Mouse (Mus musculus): ENCODE data around the gene Gm15319. TPM values are rescaled to one million over a fixed set of nuclear protein-coding genes. Genes with fewer than 3 reads are reported as not detected.
"Not testable (repeated sequence)": the region's sequence is repeated elsewhere in the genome, so short reads cannot be mapped to it uniquely, and the experiment has no call there.

Gm15319 gene
- polyA plus RNA-seq (2014; fragmentation: Nextera tagmentation; extraction: Ambion mirVana), result 0.42 TPM in 1 of 2 replicates, not detected in the other

DNA sequence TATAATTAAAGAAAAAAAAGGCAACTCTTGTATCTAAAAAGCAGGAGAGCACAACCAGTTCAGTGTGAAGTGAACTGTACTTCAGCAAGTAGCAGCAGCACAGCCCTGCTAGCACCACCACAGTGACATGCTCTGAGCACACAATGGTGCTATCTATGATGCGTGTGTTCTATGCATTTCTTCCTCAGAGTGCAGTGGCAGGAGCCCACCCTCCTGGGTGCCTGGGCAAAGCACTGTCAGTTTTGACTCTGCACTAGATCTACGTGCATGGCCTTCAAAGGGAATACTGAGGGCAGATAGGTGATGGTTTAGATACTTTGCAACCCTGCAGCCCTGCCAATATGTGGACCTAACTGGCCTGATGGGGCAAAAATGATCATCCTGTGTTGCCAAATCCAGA is at the start of gene Gm15319:
Gene Gm15319 (minus strand): TSS at position 101 of the 400 bp plus-strand sequence.
- H3K4me3 ChIP-seq (ENCODE audit: control insufficient read depth in 1 of 2, insufficient read depth in 1 of 2, low read depth in 1 of 2, low read length in 2 of 2), result not testable (repeated sequence)
- no CpG with 5 or more reads among the region's 2 CpGs for WGBS

DNA sequence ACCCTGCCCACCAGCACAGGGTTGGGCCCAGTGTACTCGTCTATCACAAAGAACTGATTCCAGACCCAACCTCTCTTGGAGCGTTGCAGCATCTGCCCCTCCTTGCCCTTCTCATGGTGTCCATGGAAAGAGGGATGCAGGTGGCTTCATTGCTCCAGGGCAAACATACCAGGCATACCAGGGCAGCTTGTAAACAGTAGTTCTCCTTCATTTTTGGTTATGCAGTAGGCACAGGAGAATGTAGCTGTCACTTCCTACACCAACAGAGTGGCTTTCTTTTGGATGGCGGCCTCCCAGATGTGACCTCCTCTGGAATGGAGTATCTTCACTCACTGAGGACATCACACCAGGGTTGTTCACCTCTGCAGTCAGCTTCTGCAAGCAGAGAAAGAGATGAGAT is 47.3 kb upstream of the Gm15319 start:
- not testable (repeated sequence) for H3K27me3 ChIP-seq (ENCODE audit: control insufficient read depth, insufficient read depth, low read length); ATAC-seq (ENCODE audit: insufficient number of reproducible peaks, insufficient read depth, low FRiP score, low read depth); H3K36me3 ChIP-seq (ENCODE audit: control insufficient read depth, insufficient read depth, low read length); H3K9ac ChIP-seq (ENCODE audit: low read length); H3K27ac ChIP-seq (replicated peaks in 1 of 2; ENCODE audit: control insufficient read depth in 1 of 2, insufficient read depth in 1 of 2, low read depth in 2 of 2, low read length in 2 of 2); H3K9me3 ChIP-seq (ENCODE audit: control insufficient read depth, low read length); H3K4me3 ChIP-seq (ENCODE audit: control insufficient read depth in 1 of 2, insufficient read depth in 1 of 2, low read depth in 1 of 2, low read length in 2 of 2); H3K4me2 ChIP-seq (ENCODE audit: low read length); H3K4me1 ChIP-seq (ENCODE audit: control insufficient read depth in 2 of 2, insufficient read depth in 2 of 2, low read length in 2 of 2)
- no CpG with 5 or more reads among the region's 3 CpGs for WGBS

More for the DNA sequence above, at the start of gene Gm15319:
- not testable (repeated sequence) for H3K4me1 ChIP-seq (ENCODE audit: control insufficient read depth in 2 of 2, insufficient read depth in 2 of 2, low read length in 2 of 2); H3K27me3 ChIP-seq (ENCODE audit: control insufficient read depth, insufficient read depth, low read length); H3K27ac ChIP-seq (replicated peaks in 1 of 2; ENCODE audit: control insufficient read depth in 1 of 2, insufficient read depth in 1 of 2, low read depth in 2 of 2, low read length in 2 of 2); H3K9me3 ChIP-seq (ENCODE audit: control insufficient read depth, low read length); ATAC-seq (ENCODE audit: insufficient number of reproducible peaks, insufficient read depth, low FRiP score, low read depth); H3K4me2 ChIP-seq (ENCODE audit: low read length); H3K9ac ChIP-seq (ENCODE audit: low read length); H3K36me3 ChIP-seq (ENCODE audit: control insufficient read depth, insufficient read depth, low read length)

DNA sequence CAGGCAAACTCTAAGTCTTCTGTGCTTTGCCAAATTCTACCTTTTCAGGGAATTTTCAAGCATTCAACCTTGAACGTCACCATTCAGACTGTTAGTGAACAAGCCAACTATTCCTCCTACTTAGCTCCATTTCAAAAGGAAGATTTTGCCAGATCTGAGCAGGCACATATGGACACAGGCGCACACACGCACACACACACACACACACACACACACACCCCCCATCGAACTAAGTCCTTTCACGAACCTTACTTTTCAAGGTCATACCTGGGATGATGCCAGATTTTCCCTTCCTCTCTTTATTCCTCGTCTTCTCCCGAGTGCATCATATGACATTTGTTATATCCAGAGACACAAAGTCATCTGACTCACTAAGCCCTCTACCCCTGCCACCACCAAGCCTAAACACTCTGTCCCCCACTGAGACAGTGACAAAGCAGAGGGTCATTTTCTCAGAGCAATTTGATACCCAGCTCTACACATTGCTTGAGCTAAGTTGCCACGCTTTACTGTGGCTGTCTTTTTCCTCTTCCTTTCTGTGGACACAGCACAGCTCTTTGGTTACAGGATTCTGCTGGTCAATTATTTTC is 45.5 kb upstream of the Gm15319 start:
- 86% methylated on average over 7 of the region's 8 CpGs for WGBS
- not testable (repeated sequence) for H3K27me3 ChIP-seq (ENCODE audit: control insufficient read depth, insufficient read depth, low read length); H3K4me1 ChIP-seq (ENCODE audit: control insufficient read depth in 2 of 2, insufficient read depth in 2 of 2, low read length in 2 of 2); H3K36me3 ChIP-seq (ENCODE audit: control insufficient read depth, insufficient read depth, low read length); ATAC-seq (ENCODE audit: insufficient number of reproducible peaks, insufficient read depth, low FRiP score, low read depth); H3K27ac ChIP-seq (replicated peaks in 1 of 2; ENCODE audit: control insufficient read depth in 1 of 2, insufficient read depth in 1 of 2, low read depth in 2 of 2, low read length in 2 of 2); H3K9ac ChIP-seq (ENCODE audit: low read length); H3K4me3 ChIP-seq (ENCODE audit: control insufficient read depth in 1 of 2, insufficient read depth in 1 of 2, low read depth in 1 of 2, low read length in 2 of 2); H3K9me3 ChIP-seq (ENCODE audit: control insufficient read depth, low read length); H3K4me2 ChIP-seq (ENCODE audit: low read length)

DNA sequence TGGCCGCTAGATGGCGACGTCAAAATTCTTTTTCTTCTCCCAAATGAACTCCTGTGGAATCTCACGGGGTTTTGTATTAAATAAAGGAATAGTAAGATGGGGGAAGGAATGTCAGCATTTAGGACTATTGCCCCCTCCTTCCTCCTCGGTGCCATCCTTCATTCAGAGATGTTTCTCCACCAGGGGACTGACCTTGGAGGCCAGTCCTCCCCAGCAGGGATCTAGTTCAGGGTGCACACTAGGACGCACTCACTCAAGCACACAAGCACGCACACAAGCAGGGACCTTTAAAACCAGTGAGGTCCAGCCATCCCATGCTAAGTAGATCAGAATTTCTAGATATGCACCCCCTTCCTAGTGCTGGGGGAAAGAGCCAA is 26.3 kb upstream of the Gm15319 start:
- not testable (repeated sequence) for H3K9ac ChIP-seq (ENCODE audit: low read length); H3K4me1 ChIP-seq (ENCODE audit: control insufficient read depth in 2 of 2, insufficient read depth in 2 of 2, low read length in 2 of 2); H3K27me3 ChIP-seq (ENCODE audit: control insufficient read depth, insufficient read depth, low read length); H3K9me3 ChIP-seq (ENCODE audit: control insufficient read depth, low read length); H3K36me3 ChIP-seq (ENCODE audit: control insufficient read depth, insufficient read depth, low read length); ATAC-seq (ENCODE audit: insufficient number of reproducible peaks, insufficient read depth, low FRiP score, low read depth); H3K4me2 ChIP-seq (ENCODE audit: low read length); H3K4me3 ChIP-seq (ENCODE audit: control insufficient read depth in 1 of 2, insufficient read depth in 1 of 2, low read depth in 1 of 2, low read length in 2 of 2); H3K27ac ChIP-seq (replicated peaks in 1 of 2; ENCODE audit: control insufficient read depth in 1 of 2, insufficient read depth in 1 of 2, low read depth in 2 of 2, low read length in 2 of 2)
- WGBS, result 22% methylated on average over 2 of the region's 7 CpGs

DNA sequence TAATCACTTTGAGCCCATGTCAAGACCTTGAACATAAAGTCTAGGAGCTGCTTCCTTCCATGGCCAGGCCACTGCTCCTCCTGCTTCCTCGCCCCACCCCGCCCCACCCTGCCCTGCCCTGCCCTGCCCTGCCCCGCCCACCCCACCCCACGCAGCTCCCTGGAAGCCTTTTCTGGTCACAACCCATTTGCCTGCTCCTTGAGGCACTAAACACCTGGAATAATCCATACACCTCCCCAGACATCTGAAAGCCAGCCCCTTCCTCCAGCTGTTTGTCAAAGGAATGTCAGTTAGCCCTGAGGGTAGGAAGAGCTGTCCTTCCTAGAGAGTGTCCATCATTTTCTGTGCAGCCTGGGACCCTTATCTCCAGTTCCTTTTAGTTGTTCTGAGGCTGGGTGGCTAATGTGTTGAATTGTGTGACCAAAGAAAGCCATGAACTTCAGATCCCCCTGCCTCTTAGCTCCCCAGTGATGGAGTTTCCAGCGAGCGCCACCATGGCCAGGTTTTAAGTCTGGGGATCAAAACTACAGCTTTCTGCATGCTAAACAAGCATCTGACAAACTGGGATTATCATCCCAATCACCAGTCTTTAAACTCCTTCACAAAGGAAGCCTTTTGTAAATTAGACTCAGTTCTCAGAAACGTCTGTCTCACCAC is 25.8 kb upstream of the Gm15319 start:
- not testable (repeated sequence) for H3K9ac ChIP-seq (ENCODE audit: low read length); ATAC-seq (ENCODE audit: insufficient number of reproducible peaks, insufficient read depth, low FRiP score, low read depth); H3K4me3 ChIP-seq (ENCODE audit: control insufficient read depth in 1 of 2, insufficient read depth in 1 of 2, low read depth in 1 of 2, low read length in 2 of 2); H3K27ac ChIP-seq (replicated peaks in 1 of 2; ENCODE audit: control insufficient read depth in 1 of 2, insufficient read depth in 1 of 2, low read depth in 2 of 2, low read length in 2 of 2); H3K36me3 ChIP-seq (ENCODE audit: control insufficient read depth, insufficient read depth, low read length); H3K27me3 ChIP-seq (ENCODE audit: control insufficient read depth, insufficient read depth, low read length); H3K9me3 ChIP-seq (ENCODE audit: control insufficient read depth, low read length); H3K4me2 ChIP-seq (ENCODE audit: low read length); H3K4me1 ChIP-seq (ENCODE audit: control insufficient read depth in 2 of 2, insufficient read depth in 2 of 2, low read length in 2 of 2)
- WGBS, result no CpG with 5 or more reads among the region's 7 CpGs

DNA sequence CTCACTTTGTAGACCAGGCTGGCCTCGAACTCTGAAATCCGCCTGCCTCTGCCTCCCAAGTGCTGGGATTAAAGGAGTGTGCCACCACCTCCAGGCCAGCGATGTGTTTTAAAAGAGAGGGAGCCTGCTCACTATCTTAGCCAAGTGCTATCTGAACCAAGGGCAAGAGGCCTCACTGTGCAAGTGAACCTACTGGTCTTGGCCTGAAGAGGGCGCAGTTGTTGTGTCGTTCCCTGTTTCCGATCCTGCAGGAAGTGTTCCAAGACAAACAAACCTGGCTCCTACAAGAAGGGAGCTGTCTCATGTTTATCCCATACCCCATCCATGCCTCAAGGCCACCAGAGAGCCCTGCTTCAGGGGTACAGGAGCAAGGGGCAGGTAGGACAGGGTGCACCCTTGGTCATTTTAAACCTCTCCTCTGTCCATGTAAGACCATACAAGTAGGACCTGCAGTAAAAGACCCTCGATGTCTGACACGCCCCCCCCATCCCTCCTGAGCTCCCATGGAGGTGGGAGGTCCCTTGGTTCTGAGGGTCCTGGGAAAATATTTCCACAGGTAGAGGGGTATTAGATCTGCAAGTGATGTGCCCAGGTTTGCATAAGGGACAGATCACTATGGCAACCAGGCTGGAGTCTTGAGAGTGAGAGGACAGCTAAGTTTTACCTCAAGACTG is 24.2 kb upstream of the Gm15319 start:
- H3K4me3 ChIP-seq (ENCODE audit: control insufficient read depth in 1 of 2, insufficient read depth in 1 of 2, low read depth in 1 of 2, low read length in 2 of 2); H3K27me3 ChIP-seq (ENCODE audit: control insufficient read depth, insufficient read depth, low read length); H3K9me3 ChIP-seq (ENCODE audit: control insufficient read depth, low read length); H3K9ac ChIP-seq (ENCODE audit: low read length); H3K27ac ChIP-seq (replicated peaks in 1 of 2; ENCODE audit: control insufficient read depth in 1 of 2, insufficient read depth in 1 of 2, low read depth in 2 of 2, low read length in 2 of 2); ATAC-seq (ENCODE audit: insufficient number of reproducible peaks, insufficient read depth, low FRiP score, low read depth); H3K36me3 ChIP-seq (ENCODE audit: control insufficient read depth, insufficient read depth, low read length); H3K4me1 ChIP-seq (ENCODE audit: control insufficient read depth in 2 of 2, insufficient read depth in 2 of 2, low read length in 2 of 2); H3K4me2 ChIP-seq (ENCODE audit: low read length): not testable (repeated sequence)
- 74% methylated on average over 2 of the region's 8 CpGs for WGBS

DNA sequence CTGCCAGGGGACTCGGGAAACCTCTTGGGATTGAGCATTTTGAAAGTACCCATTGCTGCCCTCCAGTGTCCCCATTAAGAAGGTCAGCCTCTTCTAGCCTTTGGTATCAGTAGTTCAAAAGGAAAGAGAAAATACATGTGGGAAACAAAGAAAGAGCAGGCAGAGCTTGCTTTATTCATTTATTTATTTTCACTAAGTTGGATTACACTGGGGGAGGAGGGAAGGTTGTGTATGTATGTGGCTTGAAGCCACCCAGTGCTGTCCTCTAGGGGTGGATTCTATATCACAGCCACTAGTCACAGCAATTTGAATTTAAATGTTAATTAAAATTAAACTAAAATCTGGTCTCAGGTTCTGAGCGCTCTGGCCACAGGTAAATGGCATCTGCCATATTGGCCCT is 22.0 kb upstream of the Gm15319 start:
- not testable (repeated sequence) for H3K9ac ChIP-seq (ENCODE audit: low read length); H3K36me3 ChIP-seq (ENCODE audit: control insufficient read depth, insufficient read depth, low read length); H3K4me2 ChIP-seq (ENCODE audit: low read length); H3K9me3 ChIP-seq (ENCODE audit: control insufficient read depth, low read length); ATAC-seq (ENCODE audit: insufficient number of reproducible peaks, insufficient read depth, low FRiP score, low read depth); H3K4me1 ChIP-seq (ENCODE audit: control insufficient read depth in 2 of 2, insufficient read depth in 2 of 2, low read length in 2 of 2); H3K27ac ChIP-seq (replicated peaks in 1 of 2; ENCODE audit: control insufficient read depth in 1 of 2, insufficient read depth in 1 of 2, low read depth in 2 of 2, low read length in 2 of 2); H3K4me3 ChIP-seq (ENCODE audit: control insufficient read depth in 1 of 2, insufficient read depth in 1 of 2, low read depth in 1 of 2, low read length in 2 of 2); H3K27me3 ChIP-seq (ENCODE audit: control insufficient read depth, insufficient read depth, low read length)
- no CpG with 5 or more reads among the region's 2 CpGs for WGBS
